Mouse (Mus musculus) mature B cell (primary cell): Measurements from ENCODE around the gene Nhsl2.

Experiments
- in situ Hi-C: fragments of 300-500 bp; cut with MboI; formaldehyde crosslinking; loops from 2 replicates; pipeline ENCODE4 v1.14.3; 2019

Nhsl2 gene

DNA sequence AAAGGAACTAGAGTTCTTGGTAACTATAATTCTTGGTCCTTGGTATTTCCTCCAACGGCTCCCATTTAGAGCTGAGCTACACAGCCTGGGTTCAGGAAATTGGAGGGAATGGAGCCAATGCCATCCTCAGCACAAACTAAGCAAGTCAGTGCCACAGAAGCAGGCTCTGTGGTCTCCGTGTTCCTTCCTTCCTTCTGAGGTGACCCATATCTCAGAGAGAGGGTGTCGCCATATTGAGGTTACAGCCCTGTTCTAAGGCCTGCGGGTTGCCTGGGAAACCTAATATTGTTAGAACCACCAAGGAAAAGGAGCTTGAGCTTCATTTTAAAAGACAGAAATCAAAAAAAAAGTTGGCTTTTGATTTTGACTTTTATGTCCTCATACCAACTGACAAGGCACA, 193.2 kb downstream of the Nhsl2 start:
- in situ Hi-C loops = no loop called here

GRCm38 (mm10) chrX:102050552-102050951, 201.4 kb downstream of the Nhsl2 start:
- in situ Hi-C loops = no loop called here

DNA sequence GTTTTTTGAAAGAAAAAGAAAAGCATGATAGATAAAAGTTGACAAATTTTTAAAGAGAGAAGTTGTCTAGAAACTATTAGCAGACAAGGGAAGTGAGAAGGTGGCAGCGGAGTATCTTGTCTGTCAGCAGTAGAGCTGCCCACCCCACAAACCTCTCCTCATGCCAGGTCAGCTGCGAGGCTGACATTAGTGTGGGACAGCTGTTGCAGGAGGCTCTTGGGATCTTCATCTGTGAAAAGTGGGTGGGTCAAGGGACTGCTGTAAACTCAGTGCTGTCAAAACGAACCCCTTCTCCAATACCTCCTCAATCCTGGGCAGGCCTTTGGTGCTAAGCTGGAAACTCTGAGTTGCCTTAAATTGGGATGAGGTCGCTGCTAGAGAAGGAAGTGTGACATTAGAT, 202.0 kb downstream of the Nhsl2 start:
- in situ Hi-C loops = no loop called here

DNA sequence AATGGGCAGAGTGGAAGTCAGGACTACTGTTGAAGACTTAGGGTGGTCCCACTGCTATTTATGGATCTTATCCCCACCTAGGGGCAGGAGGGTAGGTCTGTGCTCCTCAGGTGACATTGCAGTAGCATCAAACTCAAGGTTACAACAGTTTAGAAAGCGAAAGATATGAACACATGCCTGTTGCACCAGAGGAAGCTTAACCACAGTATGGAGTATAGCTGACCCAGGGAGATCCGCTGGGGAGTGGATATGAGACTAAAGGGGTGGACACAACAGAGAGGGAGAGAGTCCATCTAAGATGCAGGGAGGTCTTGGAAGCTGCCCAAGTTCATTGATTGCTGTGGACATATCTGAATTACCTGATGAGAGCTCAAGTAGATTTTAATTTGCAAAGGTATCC, 204.2 kb downstream of the Nhsl2 start:
- in situ Hi-C loops = no loop called here

GRCm38 (mm10) chrX:102054009-102054408, 204.8 kb downstream of the Nhsl2 start:
- in situ Hi-C loops = no loop called here

GRCm38 (mm10) chrX:102059437-102059836, 210.3 kb downstream of the Nhsl2 start:
- in situ Hi-C loops = no loop called here

- in situ Hi-C loops = no loop called here
These were observed 211.1 kb downstream of the Nhsl2 start for GRCm38 (mm10) chrX:102060243-102060642.

- in situ Hi-C loops = no loop called here
These were observed 211.7 kb downstream of the Nhsl2 start for GRCm38 (mm10) chrX:102060891-102061290.

GRCm38 (mm10) chrX:102064062-102064461, 214.9 kb downstream of the Nhsl2 start:
- in situ Hi-C loops = no loop called here

DNA sequence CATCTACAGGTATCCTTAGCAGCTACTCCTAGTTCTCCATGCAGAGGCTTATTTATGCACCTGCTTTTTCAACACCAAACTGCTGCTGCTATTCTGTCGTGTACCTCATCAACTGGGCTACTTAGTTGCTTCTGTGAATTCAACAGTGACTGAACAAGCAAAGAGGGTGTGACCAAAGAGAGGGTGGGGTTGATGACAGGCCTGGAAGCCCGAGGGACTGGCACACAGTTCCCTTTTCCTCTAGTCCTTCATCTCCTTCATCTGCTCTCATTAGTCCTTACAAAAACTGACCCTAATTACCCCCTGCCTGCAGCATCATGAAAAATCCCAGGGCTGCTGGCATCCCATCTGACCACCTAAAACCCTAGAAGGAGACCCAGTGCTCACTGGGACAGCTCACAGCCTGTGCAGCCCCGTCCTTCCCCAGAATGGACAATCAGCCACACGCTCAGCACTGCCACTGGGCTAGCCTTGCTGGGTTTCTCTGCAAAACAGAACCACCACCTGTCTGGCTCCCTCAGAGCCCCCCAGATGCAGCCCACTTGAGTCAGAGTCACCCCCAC, 216.1 kb downstream of the Nhsl2 start:
- in situ Hi-C loops = no loop called here

DNA sequence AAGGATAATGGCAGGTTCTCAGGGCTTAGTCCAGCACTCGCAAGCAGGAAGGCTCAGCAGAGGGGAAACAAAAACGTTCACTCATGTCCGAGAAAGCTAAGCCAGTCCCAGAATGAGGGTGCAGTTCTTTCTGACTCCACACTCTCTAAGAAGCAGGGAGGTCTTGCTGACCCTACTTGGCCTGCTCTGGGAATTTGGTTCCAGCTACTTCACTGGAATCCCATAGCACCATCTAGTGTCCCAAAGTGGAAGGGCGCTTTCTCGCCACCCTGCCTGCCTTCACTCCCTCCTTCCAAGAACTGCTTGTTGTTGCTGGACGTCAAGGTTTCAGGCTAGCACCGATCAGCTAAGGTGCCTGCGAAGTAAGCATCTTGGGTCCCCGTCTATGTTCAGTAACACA, 216.9 kb downstream of the Nhsl2 start:
- in situ Hi-C loops = no loop called here

DNA sequence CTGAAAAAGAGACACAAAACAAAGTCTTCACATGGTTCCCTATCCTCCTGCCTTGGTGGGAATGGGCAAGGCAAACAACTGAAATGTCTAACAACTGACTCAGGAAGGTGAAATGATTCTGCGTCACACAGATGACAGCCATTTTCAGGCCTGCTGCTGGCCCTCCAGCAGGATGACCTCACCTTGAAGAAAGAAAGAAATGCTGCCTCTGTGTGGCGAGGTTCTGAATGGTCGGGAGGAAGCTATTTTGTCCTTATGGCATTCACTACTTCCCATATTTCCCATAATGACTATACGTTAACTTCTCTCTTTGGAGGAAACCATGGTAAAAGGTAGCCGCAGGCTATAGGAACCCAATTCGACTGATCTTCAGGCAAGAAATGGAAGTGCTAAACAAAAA, 217.9 kb downstream of the Nhsl2 start:
- in situ Hi-C loops = no loop called here

GRCm38 (mm10) chrX:102068811-102069540, 219.8 kb downstream of the Nhsl2 start:
- in situ Hi-C loops = no loop called here

DNA sequence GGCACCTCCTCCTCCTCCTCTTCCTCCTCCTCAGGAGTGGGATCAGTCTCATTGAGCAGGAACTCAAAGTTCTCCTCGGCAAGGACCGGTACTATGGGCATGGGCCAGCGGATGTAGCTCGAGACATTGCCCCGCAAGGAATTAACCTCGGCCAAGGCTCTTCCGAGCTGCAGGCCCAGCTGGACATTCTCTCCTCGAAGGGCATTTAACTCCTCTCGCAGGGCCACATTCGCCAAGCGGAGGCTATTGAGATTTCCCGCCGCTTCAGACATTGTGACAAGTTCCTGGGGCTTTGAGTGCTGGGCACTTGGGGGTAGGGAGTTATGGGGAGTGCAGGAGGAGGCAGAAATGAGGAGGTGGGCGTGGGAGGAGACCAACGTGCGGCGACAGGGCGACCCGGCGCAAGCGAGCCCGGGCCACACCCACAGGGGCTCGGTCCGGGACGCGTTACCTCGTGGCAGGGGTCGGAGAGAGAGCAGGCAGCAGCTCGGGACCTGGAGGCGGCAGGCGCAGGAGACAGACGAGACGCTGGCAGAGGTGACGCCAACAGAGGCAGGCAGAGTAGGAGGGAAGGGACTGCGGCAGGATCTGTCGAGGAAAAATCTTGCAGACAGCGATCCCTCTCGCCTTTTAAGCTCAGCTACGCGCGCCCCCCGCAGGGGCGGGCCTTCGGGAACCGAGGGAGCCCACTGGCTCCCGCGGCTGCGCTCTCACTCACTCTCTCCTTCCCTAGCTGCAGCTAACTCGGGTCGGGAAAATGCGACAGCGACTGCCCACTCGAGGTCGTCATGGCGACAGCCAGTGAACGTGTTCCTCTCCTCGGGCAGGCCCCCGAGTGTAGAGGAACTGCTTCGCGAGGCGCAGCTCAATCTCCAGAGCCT, 221.6 kb downstream of the Nhsl2 start, which contains the start of gene Rtl5:
Rtl5 (minus strand) TSS at position 714 of the 881 bp plus-strand sequence.
- in situ Hi-C loops = no loop called here

GRCm38 (mm10) chrX:102071517-102071916, 222.3 kb downstream of the Nhsl2 start:
- in situ Hi-C loops = no loop called here

- in situ Hi-C loops = no loop called here
These were observed 224.6 kb downstream of the Nhsl2 start for GRCm38 (mm10) chrX:102073605-102074325.

DNA sequence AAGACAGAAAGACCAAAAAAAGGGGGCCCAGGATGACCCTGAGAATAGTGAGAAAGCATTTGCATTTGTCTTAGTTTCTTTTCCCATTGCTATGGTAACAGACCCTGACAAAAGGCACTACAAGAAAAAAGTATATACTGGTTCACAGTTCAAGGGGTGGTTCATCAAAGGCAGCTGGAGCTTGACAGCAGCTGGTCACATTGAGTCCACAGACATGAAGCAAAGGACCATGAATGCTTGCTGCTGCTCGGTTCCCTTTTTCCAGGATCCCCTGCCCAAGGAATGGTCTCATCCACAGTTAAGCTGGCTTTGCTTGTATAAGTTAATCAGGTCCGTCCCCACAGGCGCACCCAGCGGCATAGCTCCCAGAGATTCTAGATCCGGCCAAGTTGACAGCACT, 225.2 kb downstream of the Nhsl2 start:
- in situ Hi-C loops = no loop called here

GRCm38 (mm10) chrX:102075158-102075557, 226.0 kb downstream of the Nhsl2 start:
- in situ Hi-C loops = no loop called here

- in situ Hi-C loops = no loop called here
These were observed 227.9 kb downstream of the Nhsl2 start for GRCm38 (mm10) chrX:102076886-102077765.

- in situ Hi-C loops = no loop called here
These were observed 231.9 kb downstream of the Nhsl2 start for GRCm38 (mm10) chrX:102081076-102081475.
